Mouse (Mus musculus) liver, adult 2 months (tissue): ENCODE results near the gene Ccdc65.

Experiments used
- CTCF ChIP-seq: fragments of 200-500 bp; IDR thresholded peaks from 2 replicates; pipeline ENCODE4 v1.5.1; 2011; ENCODE audit warnings: low read depth, low read length, control low read depth
- POLR2A ChIP-seq: fragments of 200-500 bp; IDR thresholded peaks from 2 replicates; pipeline ENCODE4 v1.6.1; 2011; ENCODE audit warnings: low read length, control low read depth; ENCODE audit not compliant: insufficient read depth; ENCODE audit errors: extremely low read depth

DNA sequence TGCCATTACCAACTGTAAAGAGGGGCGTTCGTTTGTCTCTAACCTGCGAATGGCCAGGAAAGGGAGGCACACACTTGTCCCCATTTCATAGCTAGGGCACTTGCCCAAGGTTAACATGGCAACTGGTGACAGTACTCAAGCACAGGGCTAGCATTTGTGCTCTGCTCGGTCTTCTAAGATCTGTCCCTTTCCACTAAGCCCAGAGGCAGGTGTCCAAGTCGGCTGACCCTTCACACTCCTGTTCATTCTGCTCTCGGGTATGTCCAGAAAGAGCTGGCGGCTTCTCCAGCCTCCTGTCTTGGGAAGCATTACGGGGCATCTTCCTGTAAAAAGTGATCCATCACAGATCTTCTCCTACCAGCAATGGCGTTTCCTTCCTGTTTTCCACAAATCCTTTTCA is 20.4 kb downstream of the Ccdc65 start:
- TF ChIP-seq CTCF (no peak), POLR2A (no peak)
